Mouse (Mus musculus): Measurements from ENCODE around the gene Ccdc81. TPM values are rescaled to one million over a fixed set of nuclear protein-coding genes. Genes with fewer than 3 reads are reported as not detected.

Ccdc81 gene
- polyA plus RNA-seq, 2 experiments, result not detected

- H3K9me3 ChIP-seq (ENCODE audit: control insufficient read depth, low read length), result no peaks in the 10 kb centered on the region
- ATAC-seq (ENCODE audit: insufficient read depth), result no peak
- no peak overlapping the region for H3K27ac ChIP-seq
- 73% methylated on average over 3 of the region's 3 CpGs for WGBS (ENCODE audit: insufficient replicate concordance)
- no peaks in the 10 kb centered on the region for H3K4me1 ChIP-seq (replicated peaks; ENCODE audit: control insufficient read depth in 2 of 2, insufficient read depth in 2 of 2, low read length in 1 of 2)
- no peak overlapping the region for H3K4me2 ChIP-seq (ENCODE audit: low read depth)
- no peaks in the 10 kb centered on the region for H3K27me3 ChIP-seq (ENCODE audit: control insufficient read depth, insufficient read depth, low read length)
- TF ChIP-seq EP300 (IDR thresholded peaks at IDR 0.05; ENCODE audit: low read depth) (no peak), CTCF (IDR thresholded peaks at IDR 0.05; ENCODE audit: low read depth) (no peak)
- no peak for DNase-seq (ENCODE audit: low read depth in 3 of 3, low spot score in 3 of 3)
- H3K9ac ChIP-seq (replicated peaks), result no peak overlapping the region
- H3K36me3 ChIP-seq (replicated peaks; ENCODE audit: control insufficient read depth, insufficient read depth, low read depth), result no peaks in the 10 kb centered on the region; the same call in 1 of the 2 replicates
- H3K4me3 ChIP-seq (ENCODE audit: insufficient read depth in 1 of 2, low read depth in 2 of 2, low read length in 2 of 2), result no peak overlapping the region
Observed at GRCm38 (mm10) chr7:89913432-89914158, 10.2 kb upstream of the Ccdc81 start.

- no peak overlapping the region for H3K4me3 ChIP-seq (ENCODE audit: insufficient read depth in 1 of 2, low read depth in 2 of 2, low read length in 2 of 2)
- DNase-seq (ENCODE audit: low read depth in 3 of 3, low spot score in 3 of 3), result no peak
- no peak overlapping the region for H3K4me2 ChIP-seq (ENCODE audit: low read depth)
- ATAC-seq (ENCODE audit: insufficient read depth), result no peak
- no peaks in the 10 kb centered on the region for H3K4me1 ChIP-seq (replicated peaks; ENCODE audit: control insufficient read depth in 2 of 2, insufficient read depth in 2 of 2, low read length in 1 of 2)
- H3K27me3 ChIP-seq (ENCODE audit: control insufficient read depth, insufficient read depth, low read length), result no peaks in the 10 kb centered on the region
- TF ChIP-seq EP300 (IDR thresholded peaks at IDR 0.05; ENCODE audit: low read depth) (no peak), CTCF (IDR thresholded peaks at IDR 0.05; ENCODE audit: low read depth) (no peak)
- H3K27ac ChIP-seq, result no peak overlapping the region
- no peaks in the 10 kb centered on the region for H3K36me3 ChIP-seq (replicated peaks; ENCODE audit: control insufficient read depth, insufficient read depth, low read depth)
- 62% methylated on average over 3 of the region's 3 CpGs for WGBS (ENCODE audit: insufficient replicate concordance)
- H3K9ac ChIP-seq (replicated peaks), result no peak overlapping the region
- H3K9me3 ChIP-seq (ENCODE audit: control insufficient read depth, low read length), result no peaks in the 10 kb centered on the region
Observed at GRCm38 (mm10) chr7:89912356-89912755, 8.9 kb upstream of the Ccdc81 start.

- no peak for TF ChIP-seq CTCF (IDR thresholded peaks at IDR 0.05; ENCODE audit: low read depth)
- no peak for TF ChIP-seq EP300 (IDR thresholded peaks at IDR 0.05; ENCODE audit: low read depth)
- Histone ChIP-seq H3K9me3 (ENCODE audit: control insufficient read depth, low read length) (no peaks in the 10 kb centered on the region), H3K4me2 (ENCODE audit: low read depth) (no peak overlapping the region), H3K4me3 (ENCODE audit: insufficient read depth in 1 of 2, low read depth in 2 of 2, low read length in 2 of 2) (no peak overlapping the region), H3K27ac (no peak overlapping the region), H3K27me3 (ENCODE audit: control insufficient read depth, insufficient read depth, low read length) (no peaks in the 10 kb centered on the region), H3K4me1 (replicated peaks; ENCODE audit: control insufficient read depth in 2 of 2, insufficient read depth in 2 of 2, low read length in 1 of 2) (peaks cover 0 to 2% of the 10 kb centered on the region in 2 experiments; a peak in 2 of 4 replicates), H3K36me3 (replicated peaks; ENCODE audit: control insufficient read depth, insufficient read depth, low read depth) (no peaks in the 10 kb centered on the region), H3K9ac (replicated peaks) (no peak overlapping the region)
- DNase-seq (ENCODE audit: low read depth in 3 of 3, low spot score in 3 of 3) (no peak), ATAC-seq (ENCODE audit: insufficient read depth) (no peak)
- 57% methylated on average over 4 of the region's 4 CpGs for WGBS (ENCODE audit: insufficient replicate concordance)
Observed at GRCm38 (mm10) chr7:89909711-89910110, 6.3 kb upstream of the Ccdc81 start.

GRCm38 (mm10) chr7:89908899-89909621, 5.6 kb upstream of the Ccdc81 start:
- H3K27ac ChIP-seq, result no peak overlapping the region
- ATAC-seq (ENCODE audit: insufficient read depth) (no peak), DNase-seq (ENCODE audit: low read depth in 3 of 3, low spot score in 3 of 3) (no peak)
- H3K4me2 ChIP-seq (ENCODE audit: low read depth), result no peak overlapping the region
- TF ChIP-seq CTCF (IDR thresholded peaks at IDR 0.05; ENCODE audit: low read depth) (no peak), EP300 (IDR thresholded peaks at IDR 0.05; ENCODE audit: low read depth) (no peak)
- H3K9ac ChIP-seq (replicated peaks), result no peak overlapping the region
- H3K36me3 ChIP-seq (replicated peaks; ENCODE audit: control insufficient read depth, insufficient read depth, low read depth), result no peaks in the 10 kb centered on the region
- 68% methylated on average over 20 of the region's 20 CpGs for WGBS (ENCODE audit: insufficient replicate concordance)
- H3K9me3 ChIP-seq (ENCODE audit: control insufficient read depth, low read length), result no peaks in the 10 kb centered on the region
- no peak overlapping the region for H3K4me3 ChIP-seq (ENCODE audit: insufficient read depth in 1 of 2, low read depth in 2 of 2, low read length in 2 of 2)
- no peaks in the 10 kb centered on the region for H3K27me3 ChIP-seq (ENCODE audit: control insufficient read depth, insufficient read depth, low read length)
- H3K4me1 ChIP-seq (replicated peaks; ENCODE audit: control insufficient read depth in 2 of 2, insufficient read depth in 2 of 2, low read length in 1 of 2), result peaks cover 0 to 2% of the 10 kb centered on the region in 2 experiments; a peak in 2 of 4 replicates

- peaks cover 0 to 2% of the 10 kb centered on the region in 2 experiments; a peak in 2 of 4 replicates for H3K4me1 ChIP-seq (replicated peaks; ENCODE audit: control insufficient read depth in 2 of 2, insufficient read depth in 2 of 2, low read length in 1 of 2)
- no peaks in the 10 kb centered on the region for H3K9me3 ChIP-seq (ENCODE audit: control insufficient read depth, low read length)
- no peak for DNase-seq (ENCODE audit: low read depth in 3 of 3, low spot score in 3 of 3)
- 52% methylated on average over 7 of the region's 7 CpGs for WGBS (ENCODE audit: insufficient replicate concordance)
- no peaks in the 10 kb centered on the region for H3K27me3 ChIP-seq (ENCODE audit: control insufficient read depth, insufficient read depth, low read length)
- H3K36me3 ChIP-seq (replicated peaks; ENCODE audit: control insufficient read depth, insufficient read depth, low read depth), result no peaks in the 10 kb centered on the region
- no peak for ATAC-seq (ENCODE audit: insufficient read depth)
- no peak overlapping the region for H3K9ac ChIP-seq (replicated peaks)
- H3K4me2 ChIP-seq (ENCODE audit: low read depth), result no peak overlapping the region
- H3K27ac ChIP-seq, result no peak overlapping the region
- no peak overlapping the region for H3K4me3 ChIP-seq (ENCODE audit: insufficient read depth in 1 of 2, low read depth in 2 of 2, low read length in 2 of 2)
- TF ChIP-seq EP300 (IDR thresholded peaks at IDR 0.05; ENCODE audit: low read depth) (no peak), CTCF (IDR thresholded peaks at IDR 0.05; ENCODE audit: low read depth) (no peak)
Observed at GRCm38 (mm10) chr7:89908421-89908820, 5.0 kb upstream of the Ccdc81 start.
